Mouse (Mus musculus) liver (tissue): ENCODE data around the gene Rlbp1.

ENCODE experiments used
- DNase-seq: peaks from one replicate; pipeline ENCODE4 v3.0.0-alpha.2; 2020; ENCODE audit warnings: mixed read lengths

The Rlbp1 gene

DNA sequence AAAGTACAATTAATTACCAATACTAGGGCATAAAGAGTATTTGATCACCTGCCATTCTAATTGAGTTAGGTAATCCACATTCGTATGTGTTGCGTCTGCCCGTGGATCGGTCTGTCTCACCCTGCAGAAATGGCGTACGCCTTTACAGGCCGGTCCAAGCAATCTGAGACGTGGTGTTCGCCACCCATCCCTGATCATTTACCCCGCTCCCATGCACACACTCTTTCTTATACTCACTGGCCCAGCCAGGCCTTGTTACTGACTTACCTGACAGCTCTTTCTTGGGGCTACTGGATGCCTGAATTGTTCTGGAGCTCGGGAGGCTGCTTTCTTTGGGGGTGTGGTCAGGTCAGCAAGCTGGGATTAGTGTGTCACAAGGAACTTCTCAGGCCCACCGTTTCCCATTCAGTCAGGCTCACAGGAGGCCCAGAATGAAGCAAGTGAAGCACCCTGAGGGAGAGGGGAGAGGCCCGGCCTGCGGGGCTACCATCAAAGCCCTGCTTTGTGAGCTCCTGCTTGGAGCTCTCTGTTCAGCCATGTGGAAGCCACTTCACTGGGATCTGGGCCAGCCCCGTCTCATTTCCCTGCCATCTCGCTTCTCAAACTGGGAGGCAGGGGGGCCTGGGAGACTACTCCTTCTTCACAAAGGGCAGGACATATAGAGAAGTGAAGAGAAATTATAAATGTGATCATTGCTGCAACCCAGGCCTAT lies at the start of gene Rlbp1:
Gene Rlbp1, minus strand, starts transcription at position 627 of the 712 bp plus-strand sequence.
- no peak for DNase-seq

DNA sequence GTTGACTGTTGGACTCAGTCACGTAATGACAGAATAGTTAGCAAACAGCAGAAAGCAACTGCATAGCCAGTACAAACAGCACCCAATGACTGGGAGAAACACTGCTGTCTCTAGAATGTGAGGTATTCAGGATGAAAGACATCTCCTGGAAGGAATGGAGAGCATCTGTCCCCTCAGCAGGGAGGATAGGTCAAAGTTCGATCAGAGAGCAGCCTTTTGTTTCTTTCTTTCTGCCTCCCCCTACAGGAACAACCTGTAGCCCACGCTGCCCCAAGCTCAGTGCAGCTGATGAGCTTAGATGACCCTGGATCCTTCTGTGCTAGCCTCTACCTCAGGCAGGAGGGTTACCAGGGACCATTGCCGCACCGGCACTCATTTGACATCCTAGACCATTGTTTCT lies 41.4 kb upstream of the Rlbp1 start:
- DNase-seq: no peak

DNA sequence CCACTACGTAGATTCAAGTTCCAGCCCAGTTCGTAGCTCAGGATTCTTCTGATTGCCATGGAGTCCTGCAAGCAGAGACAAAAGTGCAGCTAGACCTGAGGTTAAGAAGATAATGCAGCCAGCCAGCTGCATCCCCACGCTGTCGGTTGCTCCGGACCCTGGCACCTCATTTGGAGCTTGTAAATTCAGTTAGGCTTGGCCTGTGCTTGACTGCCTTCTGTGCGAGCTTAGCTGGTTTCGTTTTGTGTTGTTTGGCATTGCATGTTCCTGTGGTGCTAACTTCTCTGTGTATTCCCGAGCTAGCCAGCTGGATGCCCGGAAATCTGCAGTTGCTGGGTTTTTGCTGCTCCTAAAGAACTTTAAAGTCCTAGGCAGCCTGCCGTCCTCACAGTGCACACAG lies 39.0 kb upstream of the Rlbp1 start:
- no peak for DNase-seq

DNA sequence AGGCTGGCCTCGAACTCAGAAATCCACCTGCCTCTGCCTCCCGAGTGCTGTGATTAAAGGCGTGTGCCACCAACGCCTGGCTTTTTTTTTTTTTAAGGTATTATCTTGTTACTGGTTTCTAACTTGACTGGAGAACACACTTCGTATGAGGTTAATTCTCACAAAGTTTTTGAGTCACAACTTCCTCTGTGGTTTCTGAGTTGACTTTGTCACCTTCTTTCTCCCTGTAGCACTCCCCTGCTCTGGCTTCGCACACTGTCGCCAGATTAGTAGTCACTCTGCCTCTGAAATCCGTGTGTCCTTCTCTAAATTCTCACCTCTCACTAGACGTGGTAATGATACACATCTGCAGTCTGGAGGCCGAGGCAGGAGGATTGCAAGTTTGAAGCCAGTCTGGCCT lies 36.0 kb upstream of the Rlbp1 start:
- DNase-seq: no peak

DNA sequence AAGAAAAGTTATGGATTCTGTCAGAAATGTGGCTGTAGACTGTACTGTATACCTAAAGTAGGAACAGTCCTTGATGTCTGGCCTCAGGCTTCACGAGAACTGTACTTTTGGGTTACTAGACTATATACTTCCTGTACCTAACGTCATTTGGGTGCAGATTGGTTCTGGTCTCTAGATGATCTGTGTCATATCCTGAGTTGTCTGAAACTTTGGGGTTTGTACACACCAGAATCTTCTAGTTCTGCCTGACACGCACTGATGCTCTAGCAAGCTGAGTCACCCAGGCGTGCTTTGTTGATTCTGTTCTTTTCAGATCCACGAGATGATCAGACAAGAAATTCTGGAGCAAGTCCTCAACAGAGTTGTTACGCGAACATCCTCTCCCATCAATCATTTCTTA lies 33.1 kb upstream of the Rlbp1 start:
- no peak for DNase-seq

DNA sequence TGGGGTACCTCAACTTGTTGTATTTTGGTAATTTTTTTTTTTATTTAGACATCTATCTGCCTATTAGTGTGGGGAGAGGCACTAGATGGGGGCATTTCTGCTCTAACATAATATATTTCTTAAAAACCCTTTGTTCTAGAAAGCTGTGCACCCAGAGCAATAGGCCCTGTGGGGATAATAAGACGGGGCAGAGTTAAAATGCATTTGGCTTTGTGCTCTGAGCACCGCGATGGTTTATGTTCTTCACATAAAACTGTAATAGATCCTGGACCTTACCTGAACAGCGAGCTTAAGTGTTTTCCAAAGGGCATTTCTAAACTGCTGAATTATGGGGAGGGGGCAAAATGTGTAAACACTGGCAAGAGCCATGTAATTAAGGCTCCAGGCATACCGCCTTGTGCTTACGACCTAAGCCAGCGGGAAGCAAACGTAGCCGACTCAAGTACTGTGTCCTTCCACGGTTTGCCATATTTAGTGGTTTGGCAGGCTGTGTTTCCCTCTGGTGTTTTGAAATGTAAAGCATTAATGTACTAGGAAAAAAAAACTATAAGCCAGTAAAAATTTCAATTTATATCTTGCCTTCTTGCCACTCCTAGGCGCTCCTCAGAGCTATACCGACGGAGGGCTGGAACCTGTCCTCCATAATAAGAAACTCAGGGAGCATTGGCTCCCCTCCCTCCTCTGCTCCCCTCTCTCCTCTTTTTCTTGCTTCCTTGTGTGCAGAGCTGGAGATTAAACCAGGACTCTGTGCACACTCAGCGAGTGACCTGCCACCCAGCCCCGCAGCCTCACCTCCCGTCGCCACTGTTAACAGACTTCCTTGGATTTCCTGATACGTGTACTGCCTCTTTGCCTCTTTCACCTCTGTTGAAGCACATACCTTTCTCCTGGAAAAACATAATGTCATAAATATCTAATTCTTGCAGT lies 27.9 kb upstream of the Rlbp1 start:
- no peak for DNase-seq

DNA sequence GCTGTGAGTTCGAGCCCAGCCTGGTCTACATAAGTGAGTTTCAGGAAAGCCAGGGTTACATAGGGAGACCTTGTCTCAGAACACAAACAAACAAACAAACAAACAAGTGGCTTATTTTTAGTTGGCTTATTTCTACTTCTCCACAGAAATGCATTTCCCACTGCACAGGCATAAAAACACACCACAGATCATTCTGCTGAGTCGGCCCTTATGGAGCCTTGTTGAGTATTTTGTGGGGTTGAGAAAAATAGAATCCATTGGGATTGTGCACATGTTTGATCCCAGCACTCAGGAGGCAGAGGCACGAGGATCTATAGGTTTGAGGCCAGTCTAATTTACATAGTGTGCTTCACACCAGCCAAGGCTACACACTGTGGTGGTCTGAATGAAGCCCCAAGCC lies 13.4 kb upstream of the Rlbp1 start:
- DNase-seq: no peak

DNA sequence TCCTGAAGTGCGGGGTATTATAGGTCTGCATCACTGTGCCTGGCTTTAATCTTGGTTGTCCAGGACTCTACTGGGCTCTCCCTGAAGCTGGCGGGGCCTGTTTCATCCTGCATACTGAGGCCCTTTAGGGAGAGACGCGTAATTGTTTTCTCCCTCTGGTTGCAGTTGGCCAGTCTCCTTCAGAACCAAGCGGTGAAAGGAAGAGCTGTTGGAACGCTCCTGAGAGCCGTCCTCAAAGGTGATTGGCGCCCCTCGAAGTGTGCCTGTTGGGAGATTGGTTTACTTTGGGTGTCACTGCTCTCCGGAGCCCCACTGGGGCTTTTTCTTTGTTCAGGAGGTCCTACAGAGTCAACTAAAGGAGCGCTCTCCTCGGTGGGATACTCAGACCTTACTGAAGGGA lies 12.1 kb upstream of the Rlbp1 start:
- DNase-seq: no peak

DNA sequence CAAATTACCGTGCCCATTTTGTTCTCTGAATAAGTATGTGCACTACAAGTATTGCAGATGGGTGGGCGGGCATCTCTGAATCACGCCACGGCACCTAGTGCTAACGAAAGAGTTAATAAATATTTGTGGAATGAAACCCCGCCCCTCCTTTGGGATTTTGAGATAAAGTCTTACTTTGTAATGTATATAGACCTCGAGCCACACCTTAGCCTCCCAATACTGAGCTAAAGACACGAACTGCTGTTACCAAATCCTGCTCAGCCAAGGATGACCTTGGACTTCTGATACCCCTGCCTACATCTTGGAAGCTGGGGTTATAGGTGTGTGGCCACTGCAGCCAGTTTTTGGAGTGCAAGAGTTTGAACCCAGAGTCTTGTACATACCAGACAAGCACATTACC lies 11.6 kb upstream of the Rlbp1 start:
- DNase-seq: no peak

DNA sequence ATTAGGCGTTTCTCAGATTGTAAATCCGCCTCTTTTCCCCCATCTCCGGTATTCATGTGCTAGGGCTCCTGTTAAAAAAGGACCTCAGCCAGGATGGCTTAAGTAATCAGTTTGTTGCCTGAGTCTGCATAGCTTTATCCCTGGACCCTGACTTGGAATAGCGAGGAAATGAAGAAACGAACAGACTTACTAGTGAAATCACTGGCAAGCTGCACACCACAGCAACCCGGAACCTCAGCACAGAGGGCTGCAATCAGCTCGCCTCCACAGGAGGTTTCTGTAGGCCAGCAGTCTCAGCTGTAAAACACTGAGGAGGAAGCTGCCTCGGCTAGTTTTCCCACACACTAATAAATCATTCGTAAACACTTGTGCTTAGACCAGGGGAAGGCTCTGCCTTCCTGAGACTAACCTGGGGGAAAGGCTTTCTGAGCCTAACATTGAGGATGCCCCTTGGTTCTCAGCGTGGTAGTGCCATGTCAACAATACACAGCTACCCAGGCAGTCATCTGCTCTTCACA lies 10.7 kb upstream of the Rlbp1 start:
- no peak for DNase-seq

DNA sequence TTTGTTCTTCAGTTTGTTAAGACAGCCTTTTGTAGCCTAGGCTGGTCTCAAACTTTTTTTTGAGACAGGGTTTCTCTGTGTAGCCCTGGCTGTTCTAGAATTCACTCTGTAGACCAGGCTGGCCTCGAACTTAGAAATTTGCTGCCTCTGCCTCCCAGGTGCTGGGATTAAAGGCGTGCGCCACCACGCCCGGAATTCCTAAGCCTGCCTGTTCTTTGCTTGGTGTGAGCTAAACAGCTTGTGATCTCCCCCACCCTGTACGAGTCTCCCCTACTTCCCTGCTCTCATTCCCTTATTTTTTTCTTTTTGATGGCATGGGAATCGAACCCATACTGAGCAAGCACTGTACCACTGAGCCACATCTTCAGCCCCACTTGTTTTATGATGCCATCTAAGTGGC lies 8.3 kb upstream of the Rlbp1 start:
- DNase-seq: no peak

DNA sequence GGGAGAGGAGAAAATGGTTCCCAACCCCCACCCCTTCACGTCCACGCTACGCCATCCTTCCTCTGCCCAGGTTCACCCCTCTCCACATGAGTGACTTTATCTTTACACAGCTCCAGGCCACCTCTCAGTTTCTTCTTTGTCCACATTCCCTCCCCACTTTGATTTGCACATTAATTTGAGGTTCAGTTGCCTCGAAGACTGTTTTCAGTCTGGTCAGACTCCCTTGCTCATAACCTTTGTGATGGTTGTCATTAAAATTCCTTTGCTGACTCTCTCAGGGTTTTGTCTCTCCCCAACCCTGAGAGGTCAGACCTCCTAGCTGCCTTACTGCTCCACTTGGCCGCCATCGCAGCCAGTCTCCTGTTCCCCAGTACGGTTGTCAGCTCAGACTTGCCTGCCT lies 7.8 kb upstream of the Rlbp1 start:
- DNase-seq: no peak

DNA sequence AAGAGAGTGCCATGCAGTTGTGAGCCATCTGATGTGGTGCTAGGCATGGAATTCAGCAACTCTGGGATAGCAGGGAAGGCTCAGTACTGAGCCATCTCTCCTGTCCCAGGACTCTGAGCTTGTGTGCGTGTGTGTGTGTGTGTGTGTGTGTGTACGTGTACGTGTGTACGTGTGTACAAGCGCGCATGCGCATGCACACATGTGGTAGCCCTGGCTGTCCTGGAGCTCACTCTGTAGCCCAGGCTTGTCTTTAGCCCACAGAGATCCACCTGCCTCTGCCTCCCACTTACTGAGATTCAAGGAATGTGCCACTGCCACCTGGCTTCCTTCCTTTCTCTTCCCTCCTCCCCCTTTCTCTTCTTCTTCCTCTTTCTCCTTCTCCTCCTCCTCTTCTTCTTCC lies 7.1 kb upstream of the Rlbp1 start:
- DNase-seq: no peak

DNA sequence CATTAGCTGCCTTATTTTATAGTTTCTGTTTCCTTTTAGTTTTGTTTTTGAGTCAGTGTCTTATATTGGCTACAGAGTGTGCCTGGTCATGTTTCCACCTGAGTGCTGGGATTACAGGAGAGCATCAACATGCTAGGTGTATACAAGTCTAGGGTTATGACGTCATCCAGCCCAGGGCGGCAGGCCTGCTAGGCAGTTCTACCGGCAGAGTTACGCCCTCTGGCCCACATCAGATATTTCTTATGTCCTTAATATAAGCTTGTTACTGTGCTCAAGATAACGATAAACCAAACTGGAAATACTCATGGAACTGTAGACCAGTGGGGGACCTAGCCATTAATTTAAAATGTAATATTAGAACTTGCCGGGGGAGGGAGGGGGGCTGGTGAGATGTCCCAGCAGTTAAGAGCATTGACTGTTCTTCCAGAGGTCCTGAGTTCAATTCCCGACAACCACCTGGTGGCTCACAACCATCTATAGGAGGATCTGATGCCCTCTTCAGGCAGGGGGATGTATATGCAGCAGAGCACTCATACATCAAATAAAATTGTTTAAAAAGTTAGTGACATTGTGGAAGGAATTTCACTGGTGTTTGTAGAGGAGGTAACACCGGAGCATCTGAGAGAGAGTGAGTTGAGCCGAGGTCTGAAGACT lies 6.1 kb upstream of the Rlbp1 start:
- peak; percentile 76 for DNase-seq

DNA sequence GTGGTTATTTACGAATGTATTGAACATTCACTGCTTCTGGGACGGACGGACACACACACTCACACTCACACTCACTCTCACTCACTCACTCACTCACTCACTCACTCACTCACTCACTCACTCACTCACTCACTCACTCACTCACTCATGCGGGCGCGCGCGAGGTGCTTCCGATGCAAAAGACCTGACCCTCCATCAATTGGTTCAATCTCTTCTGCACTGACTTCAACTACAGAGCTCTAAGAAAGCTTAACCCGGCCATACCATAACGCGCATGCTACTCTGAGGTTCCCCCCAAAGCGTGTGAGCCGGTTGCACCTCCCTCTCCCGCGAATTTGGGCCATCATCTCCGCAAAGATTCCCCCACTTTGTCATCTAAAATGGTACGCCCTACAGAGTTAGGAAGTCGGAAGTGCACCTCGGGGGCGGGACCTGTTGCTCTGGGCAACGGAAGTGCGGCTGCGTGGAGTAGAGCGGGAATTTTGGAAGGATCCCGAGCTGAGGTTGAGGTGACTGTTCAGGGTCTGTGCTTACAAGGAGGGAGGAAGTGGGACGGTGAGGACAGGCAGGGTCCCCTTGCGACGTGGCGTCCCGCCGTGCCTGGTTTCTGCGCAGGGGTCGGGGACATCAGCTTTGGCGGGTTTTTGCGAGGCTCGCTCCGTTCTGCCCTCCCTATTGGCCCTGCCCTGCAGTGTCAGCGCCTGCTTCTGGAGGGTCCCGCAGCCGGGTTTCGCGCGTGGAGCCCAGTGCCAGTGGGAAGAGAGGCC lies 5.2 kb upstream of the Rlbp1 start, which contains the start of gene Fanci:
Gene Fanci, plus strand, starts transcription at position 47 of the 767 bp plus-strand sequence.
- DNase-seq: peak; percentile 96

DNA sequence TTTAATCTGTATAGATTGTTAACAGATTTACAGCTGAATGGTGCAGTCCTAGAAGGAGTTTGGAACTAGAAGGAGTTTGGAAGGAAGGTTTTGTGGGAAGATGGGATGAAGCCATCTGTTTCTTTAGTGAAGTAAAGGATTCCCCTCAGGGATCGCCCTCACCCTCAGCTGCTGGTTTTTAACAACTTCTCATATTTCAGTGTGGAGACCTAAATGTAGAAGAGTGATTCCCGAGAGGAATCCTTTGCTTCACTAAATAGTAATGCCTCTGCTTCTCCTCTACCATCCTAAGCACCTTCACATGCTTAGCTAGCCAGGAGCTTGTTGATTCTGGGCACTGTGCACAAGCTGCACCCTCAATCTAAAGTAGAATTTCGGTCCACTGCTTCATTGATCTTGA lies 4.6 kb upstream of the Rlbp1 start:
- no peak for DNase-seq

DNA sequence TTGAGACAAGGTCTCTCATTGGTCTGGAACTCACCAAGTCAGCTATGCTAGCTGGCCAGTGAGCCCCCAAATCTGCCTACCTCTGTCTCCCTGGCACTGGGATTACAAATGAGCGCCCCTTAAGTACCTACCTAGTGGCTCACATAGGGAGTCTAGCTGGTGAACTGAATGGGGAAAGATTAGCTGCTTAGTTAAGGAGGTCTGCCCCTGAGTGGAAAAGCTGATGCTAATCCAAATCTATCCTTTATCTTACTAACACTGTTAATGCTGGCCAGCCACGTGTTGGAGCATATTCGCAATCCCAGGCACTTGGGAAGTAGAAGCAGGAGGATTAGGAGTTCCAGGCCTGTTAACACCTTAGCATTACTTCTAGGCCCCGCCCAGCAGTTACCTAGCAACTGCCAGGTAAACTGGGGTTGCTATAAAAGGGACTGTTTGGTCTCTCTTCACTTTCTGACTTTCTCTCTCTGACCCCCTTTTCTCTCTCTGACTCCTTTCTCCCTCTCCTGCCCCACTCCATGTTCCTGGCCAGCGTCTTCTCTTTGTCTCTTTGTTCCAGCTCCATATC lies 3.4 kb upstream of the Rlbp1 start:
- DNase-seq: no peak

DNA sequence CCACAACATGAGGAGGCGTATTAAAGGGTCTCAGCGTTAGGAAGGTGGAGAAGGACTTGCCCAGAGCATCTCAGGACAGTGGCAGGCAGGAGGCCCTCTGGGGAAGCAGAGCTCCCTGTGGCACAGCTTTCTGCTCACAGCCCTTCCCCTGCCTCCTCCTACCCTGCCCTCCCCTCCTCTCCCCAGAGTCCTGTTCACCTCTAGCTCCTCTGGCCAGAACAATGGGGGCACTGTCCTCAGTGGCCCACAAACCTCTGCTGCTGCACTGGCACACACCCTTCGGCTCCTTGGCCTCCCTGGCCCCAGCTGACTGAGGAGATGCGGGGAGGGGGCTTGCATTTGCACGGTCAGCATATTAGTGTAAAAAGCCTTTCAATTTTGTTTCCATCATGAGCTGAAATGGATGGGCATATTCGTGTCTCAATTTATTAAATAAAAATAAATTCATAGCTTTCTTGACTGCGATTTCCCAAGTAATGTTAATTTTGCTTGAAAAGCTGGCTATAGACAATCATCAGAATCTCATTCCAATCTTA lies 1.9 kb upstream of the Rlbp1 start:
- DNase-seq: no peak

DNA sequence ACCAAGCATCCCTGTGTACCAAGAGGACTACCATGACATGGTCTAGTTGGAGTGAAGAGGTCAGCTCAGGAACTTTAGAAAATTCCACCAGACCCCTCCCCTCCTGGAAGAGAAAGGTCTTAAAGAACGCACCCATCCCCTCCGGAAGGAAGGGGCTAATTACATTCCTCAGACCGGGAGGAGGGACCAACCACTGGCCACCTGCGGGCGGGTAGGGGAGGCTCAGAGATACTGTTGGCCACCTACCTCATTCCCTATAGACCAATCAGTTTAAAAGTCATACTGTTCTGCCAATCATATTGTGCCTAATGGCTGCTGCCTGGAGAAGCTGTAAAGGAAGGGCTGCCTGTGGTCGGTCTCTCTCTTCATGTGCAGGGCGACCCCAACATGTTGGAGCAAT lies 1.1 kb upstream of the Rlbp1 start:
- DNase-seq: no peak

DNA sequence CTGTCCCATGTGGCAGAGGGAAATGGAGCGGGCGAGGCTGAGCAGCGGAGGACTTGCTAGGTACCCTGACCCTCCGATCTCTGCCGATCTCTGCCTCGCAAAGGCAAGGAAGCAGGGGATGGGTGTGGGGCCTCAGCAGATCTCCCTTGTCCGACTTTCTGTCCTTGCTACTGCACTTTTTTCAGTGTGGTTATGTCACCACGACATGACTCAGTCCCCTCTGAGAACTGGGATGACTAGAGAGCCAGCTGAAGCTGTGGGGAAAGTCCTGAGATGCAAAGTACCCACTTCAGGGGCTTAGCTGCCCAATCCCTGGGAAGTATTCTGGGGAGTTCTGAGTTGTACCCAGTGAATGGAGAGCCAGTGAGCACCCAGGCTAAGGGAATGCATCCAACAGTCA lies 292 bp upstream of the Rlbp1 start:
- no peak for DNase-seq

DNA sequence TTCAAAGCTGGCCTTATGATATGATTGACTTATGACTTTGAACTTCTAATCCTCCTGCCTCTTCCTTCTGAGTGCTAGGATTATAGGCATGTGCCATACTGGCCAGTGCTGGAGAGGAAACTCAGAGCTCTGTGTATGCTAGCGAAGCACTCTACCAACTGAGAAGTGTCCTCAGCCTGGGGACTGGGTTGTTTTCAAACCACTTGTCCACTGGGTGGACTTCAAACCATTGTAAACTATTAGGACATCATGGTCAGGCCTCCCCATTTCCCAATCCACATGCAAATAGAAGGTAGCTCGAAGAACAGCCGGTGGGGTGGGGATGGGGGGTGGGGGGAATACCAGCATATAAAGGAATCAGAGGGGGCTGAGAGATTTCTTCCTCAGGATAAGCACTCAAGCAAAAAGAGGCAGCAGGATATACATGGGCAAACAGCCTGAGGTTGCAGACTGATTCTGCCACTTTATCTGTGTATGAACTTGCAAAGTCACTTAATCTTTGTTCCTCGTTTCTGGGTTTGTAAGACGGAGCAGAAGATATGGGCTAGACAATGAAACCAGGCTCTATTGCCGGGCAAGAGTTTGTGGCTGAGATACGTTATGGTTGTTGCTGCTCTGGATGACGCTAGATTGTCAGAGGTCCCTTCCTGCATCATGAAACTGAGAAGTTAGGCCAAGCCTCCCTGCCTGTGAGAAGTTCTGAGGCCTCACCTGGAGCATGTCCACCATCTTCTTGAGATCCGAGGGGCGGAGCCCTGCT lies 10.2 kb downstream of the Rlbp1 start:
- no peak for DNase-seq
